Mouse (Mus musculus) bone marrow macrophage, adult 2 months (primary cell): ENCODE results near the gene Umodl1.

Experiments used
- CTCF ChIP-seq: IDR thresholded peaks from 2 replicates; pipeline ENCODE4 v1.5.1; 2012; ENCODE audit warnings: low read depth, mild to moderate bottlenecking, low read length, moderate library complexity
- POLR2A ChIP-seq: IDR thresholded peaks from 2 replicates; pipeline ENCODE4 v1.6.1; 2012; ENCODE audit warnings: mild to moderate bottlenecking, low read depth, low read length, borderline replicate concordance

- TF ChIP-seq CTCF = no peak
- TF ChIP-seq POLR2A = no peak
Measured at GRCm38 (mm10) chr17:31005284-31005683, 50.8 kb downstream of the Umodl1 start.
